Mouse (Mus musculus): ENCODE results near the gene P2ry10b.

The P2ry10b gene

DNA sequence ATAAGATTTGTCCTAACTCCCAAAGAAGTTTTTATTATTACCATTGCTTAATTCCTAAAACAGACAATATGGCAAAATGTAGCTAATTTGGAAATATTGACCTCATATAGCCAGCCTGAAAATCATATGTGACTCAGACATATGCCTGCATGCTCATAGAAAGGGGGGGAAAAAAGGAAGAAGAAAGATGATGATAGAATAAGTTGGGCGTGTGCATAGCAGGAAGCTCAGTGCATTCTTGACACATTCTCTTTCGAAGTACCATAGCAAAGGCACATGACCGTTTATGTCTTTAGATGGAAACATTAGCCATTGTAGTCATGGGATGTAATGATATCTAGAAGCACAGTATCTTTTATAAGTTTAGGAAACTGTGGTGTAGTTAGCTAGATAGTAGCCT lies at the start of gene P2ry10b:
Gene P2ry10b, plus strand, starts transcription at position 247 of the 400 bp plus-strand sequence.
- no peak for DNase-seq

DNA sequence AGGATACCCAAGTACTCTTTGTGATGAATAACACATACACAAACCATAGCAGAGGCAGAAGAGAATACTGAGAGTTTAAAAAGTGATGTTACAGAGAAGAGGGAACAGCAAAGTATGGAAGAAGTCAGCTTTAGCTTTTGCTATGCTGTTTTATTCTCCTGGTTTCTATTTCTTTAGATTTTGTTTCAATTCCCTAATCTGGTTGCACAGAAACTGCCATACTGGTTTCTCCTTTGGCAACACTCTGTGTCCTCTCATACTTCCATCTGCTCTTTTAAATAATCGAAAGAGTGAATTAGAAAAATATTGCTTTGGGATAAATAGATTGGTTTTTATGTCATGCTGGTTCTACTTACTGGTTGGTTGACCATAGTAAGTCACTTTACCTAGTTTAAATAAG lies 32.4 kb upstream of the P2ry10b start:
- DNase-seq: no peak

- DNase-seq: no peak
Observed at GRCm38 (mm10) chrX:107116987-107117386, 31.7 kb upstream of the P2ry10b start.

GRCm38 (mm10) chrX:107143184-107143583 lies 5.5 kb upstream of the P2ry10b start:
- DNase-seq: no peak

DNA sequence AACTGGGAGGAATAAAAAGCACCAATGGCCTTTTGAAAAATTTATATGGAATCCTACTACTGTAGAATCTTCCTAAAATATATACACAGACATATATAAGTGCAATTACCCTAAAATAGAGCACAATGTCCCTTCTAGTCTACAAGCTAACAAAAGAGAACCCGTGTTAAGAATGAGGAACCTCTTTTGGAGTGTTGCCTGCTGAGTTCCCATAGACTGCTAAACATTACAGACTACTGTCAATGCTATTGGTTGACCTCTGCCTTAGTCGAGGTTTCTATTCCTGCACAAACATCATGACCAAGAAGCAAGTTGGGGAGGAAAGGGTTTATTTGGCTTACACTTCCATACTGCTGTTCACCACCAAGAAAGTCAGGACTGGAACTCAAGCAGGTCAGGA lies 4.8 kb upstream of the P2ry10b start:
- no peak for DNase-seq

- no peak for DNase-seq
Observed at GRCm38 (mm10) chrX:107149391-107149993, 765 bp downstream of the P2ry10b start.

GRCm38 (mm10) chrX:107150027-107150426 lies 1.3 kb downstream of the P2ry10b start:
- no peak for DNase-seq

DNA sequence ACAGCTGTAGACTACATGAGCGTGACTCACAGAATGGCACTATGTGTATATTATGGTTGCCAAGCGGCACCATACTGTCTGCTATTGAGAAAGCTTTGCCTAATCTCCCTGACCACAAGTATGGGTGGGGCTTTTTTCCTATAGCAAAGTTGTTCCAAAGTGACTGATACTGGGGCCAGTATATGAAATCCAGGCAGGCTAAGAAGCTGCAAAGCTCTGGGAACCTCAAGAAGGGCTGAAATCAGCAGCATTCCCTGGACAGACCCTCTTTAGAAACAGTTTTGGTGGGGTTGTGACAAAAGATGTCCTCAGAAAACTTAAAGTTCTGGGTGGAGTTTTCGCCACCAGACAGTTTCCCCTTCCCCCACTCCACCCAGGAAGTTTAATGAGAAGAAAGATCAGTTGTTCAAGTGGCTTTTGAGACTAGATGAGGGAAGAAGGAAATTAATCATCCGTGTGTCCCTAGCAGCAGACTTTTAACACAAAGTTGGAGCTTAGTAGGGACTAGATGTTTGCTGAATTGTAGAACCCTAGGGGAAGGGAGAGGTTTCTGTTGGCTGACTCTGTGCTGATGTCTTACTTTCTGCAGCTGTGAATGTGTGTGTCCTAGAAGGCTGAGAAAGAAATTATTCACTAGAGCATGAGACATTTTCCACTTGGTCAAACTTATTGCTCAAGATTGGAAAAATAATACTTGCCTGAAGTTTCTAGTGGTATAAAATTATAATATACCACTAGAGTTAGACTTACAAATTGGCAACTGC lies 2.2 kb downstream of the P2ry10b start:
- DNase-seq: no peak

GRCm38 (mm10) chrX:107156021-107156420 lies 7.3 kb downstream of the P2ry10b start:
- DNase-seq: no peak

- no peak for DNase-seq
Observed at GRCm38 (mm10) chrX:107160496-107160895, 11.8 kb downstream of the P2ry10b start.

- DNase-seq: no peak
Observed at GRCm38 (mm10) chrX:107168281-107168680, 19.6 kb downstream of the P2ry10b start.

DNA sequence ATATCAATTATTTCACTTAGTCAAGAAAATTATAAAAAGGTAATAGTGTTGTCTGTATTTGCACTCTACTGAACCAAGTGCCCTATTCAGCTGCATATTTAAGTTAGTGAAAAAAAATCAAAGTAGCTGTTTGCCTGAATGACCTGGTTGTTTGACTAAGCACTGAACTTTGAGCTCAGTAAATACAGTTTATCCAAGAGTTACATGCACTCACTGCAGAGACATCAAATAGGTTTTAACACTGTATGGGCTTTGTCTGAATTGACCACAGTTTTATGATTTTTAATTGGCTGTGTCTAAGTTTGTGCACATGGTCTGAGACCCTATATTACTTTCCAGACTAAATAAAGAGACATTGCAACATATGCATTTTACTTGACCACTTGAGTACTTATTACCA lies 20.4 kb downstream of the P2ry10b start:
- no peak for DNase-seq

- DNase-seq: no peak
Observed at GRCm38 (mm10) chrX:107178742-107179141, 30.0 kb downstream of the P2ry10b start.

DNA sequence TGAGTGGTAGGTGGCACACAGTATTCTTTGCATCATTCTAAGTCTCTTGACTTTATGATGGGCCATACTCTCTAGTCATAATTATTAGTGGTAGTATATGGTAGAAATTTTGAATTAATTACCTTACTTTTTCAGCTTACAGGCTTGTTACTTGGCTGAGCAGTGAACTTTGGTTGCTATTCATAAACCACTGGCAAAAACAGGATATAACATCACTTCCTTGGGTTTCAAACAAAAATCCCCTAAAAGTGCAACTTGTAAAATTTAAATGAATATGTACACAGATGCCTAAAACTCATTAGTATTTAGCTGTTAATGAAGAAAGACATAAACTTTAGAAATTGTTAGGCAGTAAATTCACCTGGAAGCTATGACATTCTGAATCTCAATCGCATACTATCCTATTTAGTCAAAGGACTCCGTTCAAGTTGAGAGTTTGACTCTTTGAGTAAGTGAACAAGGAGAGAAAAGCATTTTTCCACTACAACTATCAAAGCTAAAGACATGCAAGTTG lies 68.9 kb downstream of the P2ry10b start:
- no peak for DNase-seq

Measured in cerebellum, adult 11 months (tissue).